Mouse (Mus musculus) spleen, postnatal 36 days (tissue): ENCODE results near the gene P3h1.
A peak's percentile ranks its signal among the peaks of the same experiment; 100 is the strongest.

Experiments
- DNase-seq, 2 experiments: peaks; one replicate each; pipeline ENCODE4 v3.0.0; 2022; ENCODE audit warnings: low spot score in 2 of 2, mixed read lengths in 1 of 2

The P3h1 gene

GRCm38 (mm10) chr4:119232410-119233255 is at the start of gene P3h1, which contains the start of gene AU022252:
Gene P3h1 (plus strand): TSS chr4:119232915.
Gene AU022252 (minus strand): TSS chr4:119232712.
- peak; percentile 99 to 100 for DNase-seq

- no peak for DNase-seq
These were observed 49.2 kb upstream of the P3h1 start for GRCm38 (mm10) chr4:119183525-119183924.

- no peak for DNase-seq
These were observed 46.9 kb upstream of the P3h1 start for GRCm38 (mm10) chr4:119185771-119186170.

- peak; percentile 55 to 70 for DNase-seq
These were observed 44.5 kb upstream of the P3h1 start for GRCm38 (mm10) chr4:119188060-119188785.

GRCm38 (mm10) chr4:119189392-119189791 is 43.3 kb upstream of the P3h1 start:
- no peak for DNase-seq

GRCm38 (mm10) chr4:119189864-119190263 is 42.9 kb upstream of the P3h1 start, which contains the start of gene Ermap:
Gene Ermap (minus strand): TSS chr4:119190011.
- peak; percentile 50 to 75 for DNase-seq

GRCm38 (mm10) chr4:119190618-119191017 is 42.1 kb upstream of the P3h1 start:
- DNase-seq, result peak; percentile 40 to 73

- DNase-seq, result no peak
These were observed 41.4 kb upstream of the P3h1 start for GRCm38 (mm10) chr4:119191273-119191672.

GRCm38 (mm10) chr4:119192757-119193156 is 40.0 kb upstream of the P3h1 start:
- no peak for DNase-seq

GRCm38 (mm10) chr4:119194909-119195581 is 37.7 kb upstream of the P3h1 start, which contains the start of gene Svbp:
Gene Svbp (plus strand): TSS chr4:119195306.
- DNase-seq, result peak; percentile 84 to 87

- DNase-seq, result no peak
These were observed 37.0 kb upstream of the P3h1 start for GRCm38 (mm10) chr4:119195582-119196320.

- no peak for DNase-seq
These were observed 34.6 kb upstream of the P3h1 start for GRCm38 (mm10) chr4:119198105-119198504.

GRCm38 (mm10) chr4:119204672-119205071 is 28.0 kb upstream of the P3h1 start:
- DNase-seq, result peak; percentile 41 to 60

- DNase-seq, result no peak
These were observed 16.0 kb upstream of the P3h1 start for GRCm38 (mm10) chr4:119216667-119217066.

GRCm38 (mm10) chr4:119218169-119218568 is 14.5 kb upstream of the P3h1 start, which contains the start of gene Tmem269:
Gene Tmem269 (minus strand): TSS chr4:119218217.
- no peak for DNase-seq

- DNase-seq, result no peak
These were observed 9.0 kb upstream of the P3h1 start for GRCm38 (mm10) chr4:119223696-119224095.

- DNase-seq, result no peak
These were observed 8.2 kb upstream of the P3h1 start for GRCm38 (mm10) chr4:119224534-119224933.

GRCm38 (mm10) chr4:119225719-119226118 is 7.0 kb upstream of the P3h1 start:
- no peak for DNase-seq

GRCm38 (mm10) chr4:119226751-119227150 is 6.0 kb upstream of the P3h1 start:
- no peak for DNase-seq

GRCm38 (mm10) chr4:119233256-119233901 is 664 bp downstream of the P3h1 start:
- no peak for DNase-seq

- no peak for DNase-seq
These were observed 1.6 kb downstream of the P3h1 start for GRCm38 (mm10) chr4:119234348-119234747.
